Mouse (Mus musculus): ENCODE measurements around the gene Gm11077. TPM values are rescaled to one million over a fixed set of nuclear protein-coding genes. Genes with fewer than 3 reads are reported as not detected.

Gene Gm11077
- not detected in 2 replicates for polyA plus RNA-seq (2015; fragmentation: Nextera tagmentation; extraction: Ambion mirVana)

- H3K9ac ChIP-seq: no peak within 1 kb of the TSS
- WGBS: 91% methylated on average over 5 of the region's 5 CpGs
- H3K27me3 ChIP-seq: no peaks in the 10 kb centered on the region
- no peak within 1 kb of the TSS for H3K4me2 ChIP-seq
- no peak within 1 kb of the TSS for H3K4me3 ChIP-seq (replicated peaks)
- H3K36me3 ChIP-seq: no peaks in the 10 kb centered on the region
- H3K27ac ChIP-seq: no peak within 1 kb of the TSS
- H3K4me1 ChIP-seq: peaks cover 11% of the 10 kb centered on the region; the same call in 1 of the 2 replicates
- ATAC-seq (replicated peaks; ENCODE audit: low FRiP score): no peak
- no peaks in the 10 kb centered on the region for H3K9me3 ChIP-seq (replicated peaks)
Observed at GRCm38 (mm10) chr6:140729272-140729671, at the start of gene Gm11077. Gm11077 (plus strand) TSS chr6:140729284.

- Histone ChIP-seq H3K9ac (no peak overlapping the region), H3K36me3 (no peaks in the 10 kb centered on the region), H3K4me2 (no peak overlapping the region), H3K4me3 (replicated peaks) (no peak overlapping the region), H3K9me3 (replicated peaks) (no peaks in the 10 kb centered on the region), H3K27me3 (no peaks in the 10 kb centered on the region), H3K27ac (no peak overlapping the region), H3K4me1 (peaks cover 52% of the 10 kb centered on the region)
- 63% methylated on average over 7 of the region's 7 CpGs for WGBS
- no peak for ATAC-seq (replicated peaks; ENCODE audit: low FRiP score)
Observed at GRCm38 (mm10) chr6:140680713-140681112, 48.4 kb upstream of the Gm11077 start.

GRCm38 (mm10) chr6:140682829-140683228 lies 46.3 kb upstream of the Gm11077 start:
- H3K36me3 ChIP-seq: no peaks in the 10 kb centered on the region
- H3K4me3 ChIP-seq (replicated peaks): no peak overlapping the region
- peak; percentile 22; the same call in 1 of the 2 replicates for ATAC-seq (replicated peaks; ENCODE audit: low FRiP score)
- no peaks in the 10 kb centered on the region for H3K9me3 ChIP-seq (replicated peaks)
- H3K9ac ChIP-seq: no peak overlapping the region
- peaks cover 34% of the 10 kb centered on the region for H3K4me1 ChIP-seq
- no peak overlapping the region for H3K4me2 ChIP-seq
- no peaks in the 10 kb centered on the region for H3K27me3 ChIP-seq
- 47% methylated on average over 13 of the region's 13 CpGs for WGBS
- H3K27ac ChIP-seq: peak overlapping the region; percentile 23; the same call in 1 of the 2 replicates

GRCm38 (mm10) chr6:140684403-140684802 lies 44.7 kb upstream of the Gm11077 start:
- no peak overlapping the region for H3K4me2 ChIP-seq
- H3K4me1 ChIP-seq: peaks cover 21% of the 10 kb centered on the region
- no peak overlapping the region for H3K9ac ChIP-seq
- no peaks in the 10 kb centered on the region for H3K9me3 ChIP-seq (replicated peaks)
- no peak overlapping the region for H3K27ac ChIP-seq
- H3K36me3 ChIP-seq: no peaks in the 10 kb centered on the region
- no peak overlapping the region for H3K4me3 ChIP-seq (replicated peaks)
- ATAC-seq (replicated peaks; ENCODE audit: low FRiP score): no peak
- no peaks in the 10 kb centered on the region for H3K27me3 ChIP-seq
- WGBS: 91% methylated on average over 11 of the region's 11 CpGs

DNA sequence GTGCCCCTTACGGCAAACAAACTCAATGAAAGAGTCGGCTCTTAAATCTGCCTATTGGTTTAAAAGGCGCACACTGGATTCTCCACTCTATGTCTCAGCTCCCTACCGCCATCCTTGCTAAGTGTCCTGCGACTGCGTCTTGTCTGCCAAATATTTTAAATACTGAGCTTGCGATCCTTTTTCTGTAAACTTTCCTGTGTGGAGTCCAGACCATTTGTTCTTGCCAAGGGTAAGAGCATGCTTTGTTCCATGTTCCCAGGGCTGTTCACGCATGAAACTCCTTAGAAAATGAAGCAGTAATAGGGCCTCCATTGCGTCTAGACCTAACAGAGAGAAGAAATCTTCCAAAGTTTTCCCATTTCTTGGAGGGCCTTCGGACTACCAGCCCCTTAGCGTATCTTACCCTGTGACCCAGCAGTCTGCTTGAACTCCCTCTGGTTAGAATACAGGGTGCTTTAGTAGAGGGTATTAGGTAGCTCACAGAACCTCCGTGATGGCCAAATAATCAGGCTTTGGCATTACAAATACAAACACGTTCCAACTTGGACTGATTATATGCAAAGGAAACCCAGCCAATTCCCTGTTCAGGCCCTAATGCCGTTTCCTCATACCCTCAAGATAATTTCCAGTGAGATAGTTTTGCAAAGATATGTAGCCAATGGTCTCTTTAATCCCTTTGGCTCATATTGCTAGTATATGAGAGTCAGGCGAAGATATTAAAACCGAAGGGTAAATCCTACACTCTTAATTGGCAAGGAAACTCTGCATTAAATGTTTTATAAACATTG lies 39.3 kb upstream of the Gm11077 start:
- Histone ChIP-seq H3K4me1 (peaks cover 18% of the 10 kb centered on the region), H3K27ac (peak overlapping the region; percentile 41; the same call in 1 of the 2 replicates), H3K9ac (no peak overlapping the region), H3K9me3 (replicated peaks) (no peaks in the 10 kb centered on the region), H3K4me3 (replicated peaks) (no peak overlapping the region), H3K36me3 (no peaks in the 10 kb centered on the region), H3K27me3 (no peaks in the 10 kb centered on the region), H3K4me2 (no peak overlapping the region)
- 83% methylated on average over 16 of the region's 16 CpGs for WGBS
- no peak for ATAC-seq (replicated peaks; ENCODE audit: low FRiP score)

DNA sequence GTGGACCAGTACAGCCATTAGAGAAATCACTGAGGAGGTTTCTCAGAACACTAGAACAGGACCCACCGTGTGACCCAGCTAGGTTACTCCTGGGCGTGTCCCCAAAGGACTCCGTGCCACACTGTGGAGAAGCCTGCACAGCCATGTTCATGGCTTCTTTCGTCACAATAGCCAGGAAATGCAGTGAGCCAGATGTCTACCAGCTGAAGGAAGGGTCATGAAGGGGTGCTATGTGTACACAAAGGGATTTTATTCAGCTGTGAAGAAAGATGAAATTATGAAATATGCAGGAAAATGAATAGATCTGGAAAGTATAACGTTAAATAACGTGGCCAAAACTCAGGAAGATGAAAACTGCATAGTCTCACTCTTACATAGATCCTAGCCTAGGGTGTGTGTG lies 36.9 kb upstream of the Gm11077 start:
- Histone ChIP-seq H3K27ac (no peak overlapping the region), H3K9ac (no peak overlapping the region), H3K9me3 (replicated peaks) (no peaks in the 10 kb centered on the region), H3K4me3 (replicated peaks) (no peak overlapping the region), H3K27me3 (no peaks in the 10 kb centered on the region), H3K4me2 (no peak overlapping the region), H3K4me1 (peaks cover 18% of the 10 kb centered on the region), H3K36me3 (no peaks in the 10 kb centered on the region)
- WGBS: 87% methylated on average over 6 of the region's 6 CpGs
- no peak for ATAC-seq (replicated peaks; ENCODE audit: low FRiP score)

GRCm38 (mm10) chr6:140696192-140696879 lies 32.7 kb upstream of the Gm11077 start:
- Histone ChIP-seq H3K9ac (no peak overlapping the region), H3K27me3 (no peaks in the 10 kb centered on the region), H3K4me2 (no peak overlapping the region), H3K27ac (no peak overlapping the region), H3K9me3 (replicated peaks) (no peaks in the 10 kb centered on the region), H3K4me3 (replicated peaks) (no peak overlapping the region), H3K36me3 (no peaks in the 10 kb centered on the region), H3K4me1 (peaks cover 3% of the 10 kb centered on the region; the same call in 1 of the 2 replicates)
- ATAC-seq (replicated peaks; ENCODE audit: low FRiP score): no peak
- WGBS: 46% methylated on average over 12 of the region's 12 CpGs

GRCm38 (mm10) chr6:140697994-140698393 lies 31.1 kb upstream of the Gm11077 start:
- Histone ChIP-seq H3K4me2 (no peak overlapping the region), H3K9me3 (replicated peaks) (no peaks in the 10 kb centered on the region), H3K36me3 (no peaks in the 10 kb centered on the region), H3K4me1 (no peaks in the 10 kb centered on the region), H3K4me3 (replicated peaks) (no peak overlapping the region), H3K27me3 (no peaks in the 10 kb centered on the region), H3K9ac (no peak overlapping the region), H3K27ac (no peak overlapping the region)
- 87% methylated on average over 11 of the region's 11 CpGs for WGBS
- no peak for ATAC-seq (replicated peaks; ENCODE audit: low FRiP score)

GRCm38 (mm10) chr6:140698596-140698995 lies 30.5 kb upstream of the Gm11077 start:
- H3K4me1 ChIP-seq: no peaks in the 10 kb centered on the region
- no peaks in the 10 kb centered on the region for H3K36me3 ChIP-seq
- H3K4me2 ChIP-seq: no peak overlapping the region
- H3K9ac ChIP-seq: no peak overlapping the region
- no peak for ATAC-seq (replicated peaks; ENCODE audit: low FRiP score)
- no peak overlapping the region for H3K4me3 ChIP-seq (replicated peaks)
- no peaks in the 10 kb centered on the region for H3K9me3 ChIP-seq (replicated peaks)
- WGBS: 94% methylated on average over 1 of the region's 1 CpGs
- H3K27ac ChIP-seq: no peak overlapping the region
- no peaks in the 10 kb centered on the region for H3K27me3 ChIP-seq

GRCm38 (mm10) chr6:140701259-140701658 lies 27.8 kb upstream of the Gm11077 start:
- no peak for ATAC-seq (replicated peaks; ENCODE audit: low FRiP score)
- WGBS: 60% methylated on average over 6 of the region's 6 CpGs
- H3K4me1 ChIP-seq: no peaks in the 10 kb centered on the region
- H3K36me3 ChIP-seq: no peaks in the 10 kb centered on the region
- H3K4me3 ChIP-seq (replicated peaks): no peak overlapping the region
- H3K4me2 ChIP-seq: no peak overlapping the region
- H3K9me3 ChIP-seq (replicated peaks): 0 out of 2 replicates have a peak, but pooled peaks cover 3% of the 10 kb centered on the region
- no peak overlapping the region for H3K27ac ChIP-seq
- H3K27me3 ChIP-seq: no peaks in the 10 kb centered on the region
- no peak overlapping the region for H3K9ac ChIP-seq

DNA sequence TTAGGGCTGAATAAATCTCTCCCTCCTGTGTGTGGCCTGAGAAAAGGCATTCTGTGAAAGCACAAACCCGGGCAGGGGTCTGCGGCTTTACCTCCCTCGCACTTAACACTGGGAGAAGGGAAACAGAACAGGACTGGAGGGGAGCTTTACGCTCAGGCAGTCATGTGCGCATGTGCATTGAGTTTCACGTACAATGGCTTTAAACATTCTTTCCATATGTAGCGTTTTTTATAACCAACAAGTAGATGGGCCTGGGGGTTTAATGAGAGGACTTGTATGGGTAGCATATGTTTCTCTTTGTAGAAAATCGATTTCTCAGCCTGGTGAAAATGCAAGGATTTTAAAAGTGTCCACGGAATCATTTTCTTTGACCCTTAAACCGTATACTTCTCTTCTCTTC lies 24.0 kb upstream of the Gm11077 start:
- Histone ChIP-seq H3K27me3 (no peaks in the 10 kb centered on the region), H3K4me3 (replicated peaks) (no peak overlapping the region), H3K9ac (no peak overlapping the region), H3K36me3 (no peaks in the 10 kb centered on the region), H3K4me2 (peak overlapping the region; percentile 16; the same call in 1 of the 2 replicates), H3K9me3 (replicated peaks) (0 out of 2 replicates have a peak, but pooled peaks cover 3% of the 10 kb centered on the region), H3K4me1 (peaks cover 15% of the 10 kb centered on the region; the same call in 1 of the 2 replicates), H3K27ac (no peak overlapping the region)
- no peak for ATAC-seq (replicated peaks; ENCODE audit: low FRiP score)
- WGBS: 47% methylated on average over 10 of the region's 10 CpGs

GRCm38 (mm10) chr6:140706056-140706455 lies 23.0 kb upstream of the Gm11077 start:
- no peak overlapping the region for H3K4me3 ChIP-seq (replicated peaks)
- no peak for ATAC-seq (replicated peaks; ENCODE audit: low FRiP score)
- WGBS: 93% methylated on average over 5 of the region's 5 CpGs
- H3K9me3 ChIP-seq (replicated peaks): 0 out of 2 replicates have a peak, but pooled peaks cover 3% of the 10 kb centered on the region
- no peak overlapping the region for H3K4me2 ChIP-seq
- H3K27ac ChIP-seq: no peak overlapping the region
- H3K27me3 ChIP-seq: no peaks in the 10 kb centered on the region
- no peak overlapping the region for H3K9ac ChIP-seq
- H3K36me3 ChIP-seq: no peaks in the 10 kb centered on the region
- H3K4me1 ChIP-seq: peaks cover 15% of the 10 kb centered on the region; the same call in 1 of the 2 replicates

All from kidney, embryonic 15.5 days (tissue).